Mouse (Mus musculus) testis, adult 2 months (tissue): ENCODE measurements around the gene Vmn1r41.

Experiments
- CTCF ChIP-seq: fragments of 200-500 bp; IDR thresholded peaks from 2 replicates; pipeline ENCODE4 v1.5.1; 2012; ENCODE audit warnings: low read depth, mild to moderate bottlenecking, inconsistent platforms, low read length, moderate library complexity; ENCODE audit not compliant: control insufficient read depth, insufficient read depth, insufficient replicate concordance
- POLR2A ChIP-seq: fragments of 200-500 bp; IDR thresholded peaks from 2 replicates; pipeline ENCODE4 v1.6.1; 2012; ENCODE audit warnings: low read depth, mild to moderate bottlenecking, inconsistent platforms, low read length, moderate library complexity; ENCODE audit not compliant: control insufficient read depth

DNA sequence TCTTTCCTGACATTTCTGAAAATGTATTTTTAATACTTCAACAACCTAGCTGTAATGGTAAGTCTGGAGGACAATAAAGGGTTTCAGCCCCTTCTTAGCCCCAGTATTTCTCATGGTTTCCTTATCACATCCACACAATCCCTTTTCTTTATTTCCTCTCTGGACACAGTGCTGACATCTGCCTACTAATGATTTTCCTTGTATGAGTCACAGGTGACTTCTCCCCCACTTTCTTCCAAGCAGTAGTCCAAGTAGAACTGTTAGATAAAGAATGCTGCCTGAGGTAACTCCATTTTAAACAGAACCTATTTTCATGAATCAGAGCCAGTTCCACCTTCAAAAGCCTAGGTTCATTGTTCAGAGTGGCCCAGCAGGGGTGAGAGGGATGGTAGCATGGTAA, 2.2 kb downstream of the Vmn1r41 start:
- TF ChIP-seq POLR2A: no peak
- TF ChIP-seq CTCF: no peak
